ENCODE assay signal across 21 mouse cellular contexts in the genomic region with DNA sequence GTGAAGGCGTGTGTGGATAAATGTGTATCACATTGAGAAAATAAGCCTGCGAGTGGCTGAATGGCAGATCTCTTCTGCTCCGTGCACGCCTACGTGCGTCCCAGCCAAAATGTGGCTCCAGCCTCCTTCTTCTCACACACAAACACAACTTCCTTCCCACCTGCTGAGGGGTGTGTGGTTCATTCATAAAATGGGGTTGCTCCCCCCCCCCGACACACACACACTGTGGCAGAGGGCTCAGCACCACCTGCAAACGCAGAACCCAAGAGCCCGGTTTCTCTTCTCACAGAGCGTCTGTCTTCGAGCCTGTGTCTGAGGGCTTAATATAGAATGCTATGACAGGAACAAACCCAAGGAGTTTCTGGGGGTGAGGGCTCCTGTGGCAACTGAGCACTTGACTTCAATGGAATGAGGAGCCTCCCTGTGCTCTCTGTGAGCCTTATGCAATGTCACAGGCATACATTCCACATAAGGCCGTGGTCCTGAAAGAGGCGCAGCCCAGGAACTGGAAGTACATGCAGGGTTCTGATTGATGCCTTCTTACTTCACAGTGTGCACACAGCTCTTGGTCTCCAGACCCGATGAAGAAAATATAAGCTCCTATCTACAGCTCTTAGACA.
DNase-seq lines count a peak whose midpoint lies in the region; ATAC-seq and TF ChIP-seq lines count a peak whose summit lies in the region.
"Had no signal": no experiment of that assay in that cellular context is flagged by ENCODE, and none has a peak within 500 bp of the region (broad histone marks: within the 10 kb centered on the region; RNA-seq: fewer than 3 reads in every experiment).

No protein-coding gene starts in this region.

- no peak for TF ChIP-seq POLR2A in thymus, adult 2 months (IDR thresholded peaks at IDR 0.05; ENCODE audit: control insufficient read depth, extremely low read depth, insufficient read depth, low read length, poor library complexity)
- no peak for TF ChIP-seq POLR2A in cerebellum, adult 2 months (IDR thresholded peaks at IDR 0.05; ENCODE audit: borderline replicate concordance, insufficient read depth, low read length)

- no peak for TF ChIP-seq CTCF in thymus, adult 2 months (IDR thresholded peaks at IDR 0.05; ENCODE audit: borderline replicate concordance, control insufficient read depth, extremely low read depth, insufficient read depth, low read length, poor library complexity)
- TF ChIP-seq CTCF in cerebellum, adult 2 months (IDR thresholded peaks at IDR 0.05; ENCODE audit: borderline replicate concordance, insufficient read depth, low read depth, low read length), result no peak

- ATAC-seq in heart, embryonic 14.5 days (ENCODE audit: insufficient number of reproducible peaks, insufficient read depth, low FRiP score, low read depth), result peak; percentile 43; the same call in 1 of the 2 replicates
- ATAC-seq: CD4-positive, CD25-positive, alpha-beta regulatory T cell, adult 4 months; forebrain, embryonic 13.5 days; hindbrain, postnatal 0 days; liver, embryonic 12.5 days had no signal

- peaks cover 21 to 29% of the 10 kb centered on the region in 2 experiments for H3K4me1 ChIP-seq in heart, embryonic 14.5 days (ENCODE audit: control insufficient read depth in 2 of 2, insufficient read depth in 2 of 2, low read length in 2 of 2)
- peaks cover 9% of the 10 kb centered on the region for H3K4me1 ChIP-seq in thymus, adult 2 months (replicated peaks; ENCODE audit: control insufficient read depth, insufficient read depth, low read length)
- no peaks in the 10 kb centered on the region for H3K4me1 ChIP-seq in cerebellum, adult 2 months (ENCODE audit: control insufficient read depth, insufficient read depth, low read length)
- H3K4me1 ChIP-seq: forebrain, embryonic 13.5 days; liver, embryonic 12.5 days; neural tube, embryonic 12.5 days had no signal

- peak overlapping the region; percentile 40 for H3K4me2 ChIP-seq in heart, embryonic 14.5 days (ENCODE audit: low read length)
- H3K4me2 ChIP-seq: forebrain, embryonic 13.5 days; liver, embryonic 12.5 days; lung, embryonic 14.5 days; neural tube, embryonic 12.5 days had no signal

- no peak overlapping the region for H3K4me3 ChIP-seq in heart, embryonic 14.5 days (ENCODE audit: control insufficient read depth in 1 of 2, insufficient read depth in 1 of 2, low read depth in 1 of 2, low read length in 2 of 2)
- no peak overlapping the region for H3K4me3 ChIP-seq in thymus, adult 2 months (ENCODE audit: control insufficient read depth, insufficient read depth, low read length)
- H3K4me3 ChIP-seq in cerebellum, adult 2 months (replicated peaks; ENCODE audit: insufficient read depth, low read depth, low read length), result no peak overlapping the region
- H3K4me3 ChIP-seq: forebrain, embryonic 13.5 days; layer of hippocampus, adult 2 months; left cerebral cortex, adult 2 months; limb, embryonic 10.5 days; liver, embryonic 12.5 days; neural tube, embryonic 12.5 days had no signal

- peak overlapping the region; percentile 44; the same call in 1 of the 2 replicates for H3K9ac ChIP-seq in heart, embryonic 14.5 days (ENCODE audit: low read length)
- H3K9ac ChIP-seq: forebrain, embryonic 13.5 days; liver, embryonic 12.5 days; lung, embryonic 14.5 days; neural tube, embryonic 12.5 days had no signal

- WGBS in heart, embryonic 14.5 days, result 51% methylated on average over 14 of the region's 14 CpGs
- WGBS in thymus, adult 2 months, result 23% methylated on average over 14 of the region's 14 CpGs
- 90% methylated on average over 14 of the region's 14 CpGs for WGBS in cerebellum, adult 2 months

- no peak for DNase-seq in heart, postnatal 10 days
- DNase-seq in A20 (ENCODE audit: low read depth, low spot score) (peak; percentile 60), R1 (ENCODE audit: low read depth, low spot score) (peak; percentile 8)
- peak; percentile 67 for DNase-seq in thymus, adult 2 months
- no peak for DNase-seq in cerebellum, adult 2 months
- no peak for DNase-seq in layer of hippocampus, postnatal 10 days (ENCODE audit: low spot score in 2 of 2)
- DNase-seq: cerebellum, postnatal 25 days; kidney, adult 11 months; kidney, postnatal 10 days; lung, embryonic 14.5 days; right cerebral cortex, postnatal 25 days had no signal

- no peaks in the 10 kb centered on the region for H3K27me3 ChIP-seq in heart, embryonic 14.5 days (ENCODE audit: control insufficient read depth, insufficient read depth, low read length)
- H3K27me3 ChIP-seq in thymus, adult 2 months (ENCODE audit: control insufficient read depth, insufficient read depth, low read length), result no peaks in the 10 kb centered on the region
- no peaks in the 10 kb centered on the region for H3K27me3 ChIP-seq in cerebellum, adult 2 months (ENCODE audit: control insufficient read depth, insufficient read depth, low read length)
- H3K27me3 ChIP-seq: forebrain, embryonic 13.5 days; neural tube, embryonic 12.5 days had no signal

- intact Hi-C loops in heart, postnatal 10 days (cut with DNase I), result no loop called here

- H3K27ac ChIP-seq in heart, embryonic 14.5 days (replicated peaks in 1 of 2; ENCODE audit: control insufficient read depth in 1 of 2, insufficient read depth in 1 of 2, low read depth in 2 of 2, low read length in 2 of 2), result peak overlapping the region; percentile 55 to 72
- H3K27ac ChIP-seq in thymus, adult 2 months (ENCODE audit: control insufficient read depth, insufficient read depth, low read length), result no peak overlapping the region
- no peak overlapping the region for H3K27ac ChIP-seq in cerebellum, adult 2 months (ENCODE audit: insufficient read depth, low read length)
- H3K27ac ChIP-seq: forebrain, embryonic 13.5 days; hindbrain, postnatal 0 days; layer of hippocampus, adult 2 months; left cerebral cortex, adult 2 months; limb, embryonic 10.5 days; liver, embryonic 12.5 days; neural tube, embryonic 12.5 days had no signal

- H3K9me3 ChIP-seq in heart, embryonic 14.5 days (ENCODE audit: control insufficient read depth, low read length), result no peaks in the 10 kb centered on the region
- H3K9me3 ChIP-seq: forebrain, embryonic 13.5 days; G1E; limb, embryonic 10.5 days; liver, embryonic 12.5 days; neural tube, embryonic 12.5 days had no signal

- peaks cover 80% of the 10 kb centered on the region for H3K36me3 ChIP-seq in heart, embryonic 14.5 days (ENCODE audit: control insufficient read depth, insufficient read depth, low read length)
- no peaks in the 10 kb centered on the region for H3K36me3 ChIP-seq in thymus, adult 2 months (ENCODE audit: control insufficient read depth, insufficient read depth, low read length)
- H3K36me3 ChIP-seq: G1E; liver, embryonic 12.5 days; neural tube, embryonic 12.5 days had no signal

Comparison
In these comparisons a context has a peak if more than half of its experiments do, and no peak if none do; other contexts are left out.
1. H3K27ac ChIP-seq: peak in heart, embryonic 14.5 days (2 of 2); none in thymus, adult 2 months (single experiment) and cerebellum, adult 2 months (single experiment).
2. DNase-seq: peak in A20 (single experiment), R1 (single experiment) and thymus, adult 2 months (single experiment); none in heart, postnatal 10 days (0 of 2), cerebellum, adult 2 months (0 of 2) and layer of hippocampus, postnatal 10 days (0 of 2).